Mouse (Mus musculus): ENCODE measurements around the gene D6Ertd527e.
A peak's percentile ranks its signal among the peaks of the same experiment; 100 is the strongest.

D6Ertd527e gene

GRCm38 (mm10) chr6:87112125-87112524, 7.6 kb downstream of the D6Ertd527e start:
- no peak for DNase-seq

GRCm38 (mm10) chr6:87115981-87116380, 11.4 kb downstream of the D6Ertd527e start:
- DNase-seq, result no peak

- DNase-seq, result no peak
Observed at GRCm38 (mm10) chr6:87116596-87116995, 12.1 kb downstream of the D6Ertd527e start.

- no peak for DNase-seq
Observed at GRCm38 (mm10) chr6:87119066-87119837, 14.7 kb downstream of the D6Ertd527e start.

DNA sequence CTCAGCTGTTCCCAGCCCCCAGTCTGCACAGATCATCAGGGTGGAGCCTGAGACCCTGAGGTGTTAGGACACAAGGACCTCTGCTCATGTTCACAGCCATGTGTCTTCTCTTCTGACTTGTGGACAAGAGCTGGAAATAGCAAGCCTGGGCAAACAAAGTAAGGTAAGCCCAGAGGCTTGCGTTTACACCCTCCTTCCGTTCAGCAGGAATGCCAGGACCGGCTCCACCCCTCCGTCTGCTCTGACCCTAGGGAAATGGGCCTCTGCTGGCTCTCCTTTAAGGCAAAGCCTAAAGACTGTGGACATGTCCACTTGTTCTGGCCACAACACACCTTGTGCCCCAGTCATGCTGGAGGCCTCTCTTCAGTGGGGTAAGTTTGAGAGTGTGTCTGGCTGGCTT, 15.4 kb downstream of the D6Ertd527e start:
- no peak for DNase-seq

DNA sequence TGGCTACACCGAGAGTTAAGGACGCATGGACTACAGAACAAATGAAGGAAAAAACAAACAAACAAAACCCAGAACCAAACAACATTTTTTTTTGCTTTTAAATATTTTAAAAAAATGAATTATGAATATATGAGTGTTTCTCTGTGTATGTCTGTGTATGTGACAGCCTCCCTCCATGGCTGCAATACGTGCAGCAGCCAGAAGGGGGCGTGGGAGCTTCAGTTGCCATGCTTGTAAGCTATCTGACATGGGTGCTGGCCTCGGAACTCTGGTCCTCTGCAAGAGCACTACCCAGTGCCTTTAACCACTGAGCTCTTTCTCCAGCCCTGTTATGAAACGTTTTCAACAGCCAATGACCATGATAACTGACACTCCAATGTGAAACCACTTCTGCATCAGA, 16.1 kb downstream of the D6Ertd527e start:
- DNase-seq, result no peak

DNA sequence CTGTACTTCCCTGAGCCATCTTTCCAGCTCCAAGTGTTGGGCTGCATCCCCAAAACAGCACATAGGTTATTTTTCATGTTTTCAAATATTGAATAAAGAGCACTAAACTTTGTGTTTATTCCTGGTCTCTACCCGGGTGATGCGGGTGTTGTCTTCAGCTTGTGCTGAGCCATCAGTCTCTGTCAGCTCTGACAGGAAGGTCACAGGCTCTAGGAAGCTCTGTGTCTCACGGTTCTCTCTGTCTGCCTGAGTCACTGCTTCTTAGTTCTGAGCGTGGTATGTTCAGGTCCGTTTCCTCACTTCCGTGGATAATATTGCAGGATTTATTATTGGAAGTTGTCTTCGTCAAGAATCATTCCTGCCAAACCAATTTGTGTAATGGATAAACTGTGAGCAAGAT, 17.4 kb downstream of the D6Ertd527e start:
- no peak for DNase-seq

DNA sequence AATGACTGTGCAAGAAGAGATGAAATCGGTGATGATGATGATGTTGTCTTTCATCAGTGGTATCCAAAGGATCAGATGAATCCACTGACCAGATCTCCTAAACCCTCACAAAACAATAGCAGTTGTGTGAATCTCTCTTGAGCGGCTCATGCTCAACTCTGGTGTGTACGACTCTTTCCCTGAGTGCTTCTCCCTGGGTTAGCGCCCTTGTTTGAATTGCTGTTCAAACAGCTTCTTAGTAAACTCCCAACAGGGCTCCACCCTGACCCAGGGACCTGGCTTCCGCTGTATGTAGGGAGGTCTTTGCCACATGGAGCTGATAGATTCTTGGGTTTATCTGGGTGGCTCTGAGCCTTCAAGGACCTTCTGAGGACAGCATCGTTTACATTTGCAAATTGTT, 18.9 kb downstream of the D6Ertd527e start:
- no peak for DNase-seq

GRCm38 (mm10) chr6:87123973-87124372, 19.4 kb downstream of the D6Ertd527e start:
- no peak for DNase-seq

- no peak for DNase-seq
Observed at GRCm38 (mm10) chr6:87127049-87127753, 22.7 kb downstream of the D6Ertd527e start.

DNA sequence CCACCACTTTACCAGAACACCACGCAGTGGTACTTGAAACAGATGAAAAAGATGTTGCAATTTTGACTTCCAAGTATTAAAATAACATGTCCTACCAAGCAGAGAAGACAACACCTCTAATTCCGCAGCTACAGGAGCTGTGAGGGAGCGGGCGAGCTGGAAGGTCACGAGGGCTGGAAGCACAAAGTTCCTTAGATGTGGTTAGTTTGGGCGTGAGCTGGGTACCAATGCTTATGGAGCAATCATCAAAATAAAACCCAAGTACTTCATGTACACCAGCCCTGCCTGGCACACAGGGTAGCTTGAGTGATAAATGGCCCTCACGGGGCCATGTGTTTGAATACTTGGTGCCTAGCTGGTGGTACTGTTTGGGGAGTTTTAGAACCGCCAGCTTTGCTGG, 25.3 kb downstream of the D6Ertd527e start:
- no peak for DNase-seq

DNA sequence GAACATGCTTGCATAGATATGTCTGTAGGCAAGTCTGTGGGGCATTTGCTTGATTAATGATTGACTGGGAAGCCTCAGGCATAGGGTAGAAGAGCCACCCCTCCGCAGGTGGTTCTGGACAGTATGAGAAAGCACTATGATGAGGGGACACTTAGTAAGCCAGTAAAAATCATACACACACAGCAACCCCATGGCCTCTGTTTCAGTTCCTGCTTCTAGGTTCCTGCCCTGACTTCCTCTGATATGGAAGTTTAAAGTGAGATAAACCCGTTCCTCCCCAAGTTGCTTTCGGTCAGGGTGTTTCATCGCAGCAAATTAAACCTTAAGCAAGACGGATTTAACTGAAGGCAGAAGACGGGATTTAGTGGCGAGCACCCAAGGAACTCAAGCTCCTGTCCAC, 26.1 kb downstream of the D6Ertd527e start:
- no peak for DNase-seq

GRCm38 (mm10) chr6:87131078-87131477, 26.5 kb downstream of the D6Ertd527e start:
- no peak for DNase-seq

DNA sequence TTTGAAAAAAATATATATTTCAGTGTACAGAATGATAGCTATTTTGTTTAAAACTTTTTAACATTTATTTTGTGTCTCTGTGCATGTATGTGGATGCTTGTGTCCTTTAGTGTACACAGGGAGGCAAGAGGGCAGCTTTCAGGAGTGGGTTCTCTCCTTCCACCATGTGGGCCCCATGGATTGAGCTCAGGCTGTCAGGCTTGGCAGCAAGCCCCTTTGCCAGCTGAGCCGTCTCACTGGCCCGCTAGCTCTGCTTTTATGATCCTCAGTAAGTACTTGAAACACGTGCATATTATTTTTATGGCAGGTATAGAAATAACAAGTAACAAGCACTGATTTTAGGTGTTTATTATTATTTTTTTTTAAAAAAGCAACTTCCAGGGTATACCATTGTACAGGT, 29.0 kb downstream of the D6Ertd527e start:
- DNase-seq, result no peak

- no peak for DNase-seq
Observed at GRCm38 (mm10) chr6:87133966-87134546, 29.5 kb downstream of the D6Ertd527e start.

DNA sequence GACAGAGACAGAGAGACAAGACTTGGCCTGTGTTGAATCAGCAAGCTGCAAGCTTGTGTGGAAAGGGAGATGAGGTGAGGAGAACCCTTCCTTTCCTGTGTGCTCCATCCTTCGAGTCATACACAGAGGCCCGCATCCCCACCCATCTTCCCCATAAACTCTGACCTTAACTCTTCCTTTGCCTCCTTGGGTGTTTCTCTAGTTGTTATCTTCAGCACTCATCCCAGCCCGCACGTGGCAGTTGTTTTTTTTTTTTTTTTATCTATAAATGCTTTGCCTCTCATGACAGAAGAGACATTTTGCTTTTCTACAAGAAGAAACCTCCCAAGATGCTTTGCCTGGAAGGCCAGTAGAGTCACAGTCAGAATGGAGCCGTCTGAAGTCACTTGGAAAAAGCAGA, 33.9 kb downstream of the D6Ertd527e start:
- no peak for DNase-seq

GRCm38 (mm10) chr6:87139796-87140553, 35.4 kb downstream of the D6Ertd527e start:
- no peak for DNase-seq

DNA sequence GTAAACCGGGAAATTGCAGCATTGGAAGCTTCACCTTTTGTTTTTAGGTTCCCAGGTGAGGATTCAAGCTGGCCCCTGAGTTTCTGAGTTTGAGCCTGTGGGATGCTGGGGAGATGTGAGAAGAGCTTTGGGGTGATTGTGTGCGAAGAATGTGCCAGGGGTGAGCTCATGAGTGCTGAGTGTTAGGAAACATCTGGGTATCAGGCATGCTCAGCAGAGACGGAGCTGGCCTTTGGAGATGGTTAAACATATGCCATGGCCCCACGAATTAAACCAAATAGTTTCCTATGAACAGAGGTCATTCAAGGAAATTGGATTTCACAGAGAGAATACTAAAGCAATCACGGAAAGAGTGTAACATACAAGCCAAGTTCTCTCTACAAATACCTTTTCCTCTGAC, 37.7 kb downstream of the D6Ertd527e start:
- no peak for DNase-seq

GRCm38 (mm10) chr6:87143594-87143993, 39.0 kb downstream of the D6Ertd527e start:
- DNase-seq, result peak; percentile 39

DNA sequence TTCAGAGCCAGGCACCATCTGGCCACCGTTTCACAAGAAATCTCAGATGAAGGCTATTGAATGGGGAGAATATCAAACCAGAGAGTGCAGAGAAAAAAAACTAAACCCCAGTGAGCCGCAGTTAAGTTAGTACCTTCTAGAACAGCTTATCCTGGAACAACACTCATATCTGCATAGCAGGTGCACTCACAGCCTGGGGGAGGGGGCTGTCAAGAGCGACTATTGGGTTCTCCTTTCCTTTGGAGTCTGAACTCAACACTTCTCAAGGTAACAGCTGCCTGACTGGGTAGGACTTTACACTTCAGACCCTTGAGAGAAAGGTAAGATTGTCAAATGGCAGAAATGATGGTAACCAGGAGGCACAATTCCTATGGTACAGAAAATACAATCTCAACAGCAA, 43.4 kb downstream of the D6Ertd527e start:
- DNase-seq, result no peak

- no peak for DNase-seq
Observed at GRCm38 (mm10) chr6:87150471-87150870, 45.9 kb downstream of the D6Ertd527e start.

- no peak for DNase-seq
Observed at GRCm38 (mm10) chr6:87151427-87151826, 46.9 kb downstream of the D6Ertd527e start.

Data from kidney, postnatal 10 days (tissue).